Mouse (Mus musculus): ENCODE data around the gene Syn3.

The Syn3 gene

DNA sequence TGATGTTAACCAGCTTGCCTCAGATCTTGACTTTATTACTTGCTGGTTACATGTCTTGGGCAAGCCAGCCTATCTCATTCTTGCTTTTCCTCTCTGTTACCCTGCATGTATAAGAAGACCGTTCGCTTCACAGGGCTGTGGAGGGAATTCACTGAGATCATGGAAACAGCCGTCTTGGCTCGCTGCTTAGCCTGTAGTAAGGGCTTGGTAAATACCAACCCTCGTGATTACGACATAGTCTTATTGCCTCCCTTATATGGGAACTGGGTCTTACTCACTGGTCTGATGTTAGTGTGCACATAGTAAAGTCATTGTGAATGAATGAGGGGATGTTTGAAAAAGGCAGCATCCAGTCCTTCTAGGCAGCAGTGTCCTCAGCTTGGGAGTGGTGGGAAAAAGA, 188.2 kb downstream of the Syn3 start:
- DNase-seq (ENCODE audit: low spot score) = no peak

DNA sequence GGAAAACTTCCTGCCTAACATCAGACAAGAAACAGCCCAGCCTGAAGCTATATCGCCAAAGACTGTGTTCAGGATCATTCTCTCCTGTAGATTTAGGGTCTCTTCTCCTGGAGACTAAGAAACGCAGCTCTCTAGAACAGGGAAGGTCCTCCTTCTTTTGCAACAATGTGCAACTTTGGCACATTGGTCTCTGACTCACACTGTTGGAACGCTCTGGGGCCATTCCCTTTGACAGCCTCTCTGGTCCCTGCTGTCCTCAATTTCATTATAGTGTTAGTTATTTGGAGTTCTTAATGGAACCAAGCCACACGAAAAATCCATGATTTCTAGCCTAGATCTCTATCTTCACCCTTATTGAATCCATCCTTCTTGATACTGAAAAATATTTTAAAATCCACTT, 191.5 kb downstream of the Syn3 start:
- DNase-seq (ENCODE audit: low spot score) = no peak

DNA sequence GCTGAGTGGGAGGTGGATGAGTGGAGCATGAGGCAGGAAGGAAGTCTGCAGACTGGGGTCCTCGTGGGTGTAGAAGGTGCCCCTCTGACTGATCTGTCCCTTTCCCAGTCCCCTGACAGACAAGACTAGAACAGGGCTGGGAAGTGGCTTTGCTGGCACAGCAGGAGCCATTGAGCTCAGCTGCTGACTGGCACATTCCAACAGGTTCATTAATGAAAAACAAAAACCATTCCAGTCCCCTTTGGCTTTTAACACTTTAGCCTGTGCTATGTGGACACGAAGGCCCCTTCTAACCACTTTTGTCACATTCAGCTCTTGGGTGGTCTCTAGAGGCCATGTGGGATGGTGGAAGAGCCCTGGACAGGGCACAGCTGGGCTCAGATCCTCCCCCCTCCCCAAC, 194.1 kb downstream of the Syn3 start:
- no peak for DNase-seq (ENCODE audit: low spot score)

DNA sequence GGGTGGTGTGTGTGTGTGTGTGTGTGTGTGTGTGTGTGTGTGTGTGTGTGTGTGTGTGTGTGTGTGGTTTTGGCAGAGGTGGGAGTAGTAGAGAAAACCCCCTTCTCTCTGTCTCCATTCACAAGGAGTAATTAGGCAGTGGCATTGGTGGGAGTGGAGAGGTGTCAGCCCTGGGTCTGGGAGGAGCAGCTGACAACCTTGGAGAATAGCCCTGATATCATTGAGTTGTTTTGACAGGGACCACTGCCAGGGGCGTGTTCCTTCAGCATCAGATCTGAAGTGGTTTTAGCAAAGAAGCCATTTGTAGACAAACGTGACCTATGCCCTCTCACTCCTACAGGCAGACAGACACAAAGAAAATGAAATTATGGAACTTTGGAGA, 195.2 kb downstream of the Syn3 start:
- DNase-seq (ENCODE audit: low spot score) = no peak

DNA sequence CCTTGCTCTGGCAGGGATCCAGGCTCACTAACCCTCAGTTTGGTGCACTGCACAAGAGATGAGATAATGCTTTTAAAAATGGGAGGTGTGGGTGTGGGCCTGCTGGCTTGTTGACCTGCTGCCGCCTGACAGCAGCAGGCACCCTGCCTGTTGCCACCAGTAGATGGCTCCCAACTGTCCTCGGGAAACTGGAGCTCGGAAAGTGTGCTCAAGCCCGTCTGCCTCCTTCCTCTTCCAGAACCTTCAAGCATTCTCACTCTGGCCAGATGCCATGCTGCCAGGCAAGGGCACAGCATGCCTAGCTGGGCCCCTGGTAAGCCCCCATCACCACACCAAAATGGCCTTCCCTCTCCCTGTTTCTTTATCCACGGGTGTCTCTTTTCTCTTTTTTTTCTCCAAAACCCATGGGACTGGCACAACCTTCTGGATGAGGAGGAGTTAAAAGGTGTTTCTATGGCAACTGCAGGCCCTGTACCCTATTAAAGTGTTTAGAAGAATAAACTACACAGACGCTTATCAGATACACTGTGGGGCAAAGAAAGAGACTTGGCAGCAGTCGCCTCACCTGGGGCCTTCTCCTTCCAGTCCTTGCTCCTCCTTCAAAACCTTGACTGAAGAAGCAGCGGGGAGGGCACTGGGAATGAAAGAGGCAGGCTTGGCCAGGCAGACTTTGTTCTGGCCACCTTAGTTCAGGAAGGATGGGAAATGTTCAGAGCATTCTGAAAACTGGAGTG, 195.8 kb downstream of the Syn3 start:
- no peak for DNase-seq (ENCODE audit: low spot score)

DNA sequence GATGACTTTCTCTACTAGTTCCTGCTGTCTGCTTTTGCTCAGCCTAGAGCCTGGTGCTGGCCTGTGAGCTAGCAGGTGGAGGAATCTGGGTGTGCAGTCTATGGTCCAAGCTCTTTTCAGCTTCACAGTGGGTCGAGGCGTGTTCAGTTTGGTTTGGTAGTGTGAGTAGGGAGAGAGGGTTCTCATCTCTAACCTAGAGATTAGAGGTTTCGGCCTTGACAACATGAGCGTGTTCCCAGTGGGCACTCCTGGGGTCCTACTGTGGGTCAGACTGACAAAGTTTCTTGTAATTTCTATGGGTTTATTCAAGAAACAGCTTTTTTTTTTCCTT, 196.4 kb downstream of the Syn3 start:
- no peak for DNase-seq (ENCODE audit: low spot score)

DNA sequence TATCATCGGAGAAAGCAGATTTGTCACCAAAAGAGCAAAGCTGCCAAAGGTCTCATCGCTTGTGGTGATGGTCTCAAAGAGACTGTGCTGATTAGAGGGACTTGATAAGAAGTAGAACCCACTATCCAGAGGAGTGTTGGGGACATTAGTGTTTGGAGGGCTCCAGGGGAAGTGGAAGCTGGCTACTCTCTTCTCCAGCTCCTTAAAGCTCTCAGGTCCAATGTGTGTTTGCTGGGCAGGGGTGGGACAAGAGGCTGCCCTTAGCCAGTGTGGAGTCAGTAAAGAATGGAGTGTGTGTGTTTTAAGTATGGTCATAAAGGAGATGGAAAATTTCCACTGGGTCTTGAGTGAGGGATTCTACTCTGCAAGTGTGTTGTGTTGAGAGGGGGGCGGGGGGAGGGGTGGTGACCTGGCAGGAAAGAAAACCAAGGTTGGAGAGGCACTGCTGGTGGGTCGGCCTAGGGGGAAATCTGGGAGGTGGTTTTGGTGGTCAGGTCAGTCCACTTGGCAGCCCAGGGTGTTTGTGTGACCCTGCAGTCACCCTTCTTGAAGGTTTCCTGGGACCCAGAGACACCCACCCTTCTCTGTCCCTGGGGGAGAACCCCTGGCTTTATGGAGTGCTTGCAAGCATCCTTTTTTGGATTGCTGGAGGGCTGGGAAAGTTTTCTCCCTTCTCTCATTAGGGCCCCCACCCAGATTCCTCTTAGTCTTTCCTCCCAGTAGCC, 196.9 kb downstream of the Syn3 start:
- DNase-seq (ENCODE audit: low spot score) = no peak

DNA sequence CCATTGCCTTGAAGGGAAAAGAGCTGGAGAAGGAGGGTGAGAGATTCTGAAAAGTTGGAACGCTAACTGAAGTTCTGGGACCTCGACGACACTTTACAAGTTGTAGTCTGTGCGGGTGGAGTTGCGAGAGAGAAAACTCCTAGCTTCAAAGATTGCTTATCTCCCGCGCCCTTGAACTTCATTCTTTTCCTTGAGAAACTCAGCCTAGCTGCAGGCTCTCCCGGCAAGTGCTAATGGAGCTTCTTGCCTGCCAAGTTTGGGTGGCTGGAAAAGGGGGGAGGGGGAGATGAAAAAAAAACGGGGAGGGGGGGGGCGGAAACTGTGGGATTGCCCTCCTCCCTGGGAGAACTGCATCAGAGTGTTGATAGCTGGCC, 197.6 kb downstream of the Syn3 start:
- no peak for DNase-seq (ENCODE audit: low spot score)

DNA sequence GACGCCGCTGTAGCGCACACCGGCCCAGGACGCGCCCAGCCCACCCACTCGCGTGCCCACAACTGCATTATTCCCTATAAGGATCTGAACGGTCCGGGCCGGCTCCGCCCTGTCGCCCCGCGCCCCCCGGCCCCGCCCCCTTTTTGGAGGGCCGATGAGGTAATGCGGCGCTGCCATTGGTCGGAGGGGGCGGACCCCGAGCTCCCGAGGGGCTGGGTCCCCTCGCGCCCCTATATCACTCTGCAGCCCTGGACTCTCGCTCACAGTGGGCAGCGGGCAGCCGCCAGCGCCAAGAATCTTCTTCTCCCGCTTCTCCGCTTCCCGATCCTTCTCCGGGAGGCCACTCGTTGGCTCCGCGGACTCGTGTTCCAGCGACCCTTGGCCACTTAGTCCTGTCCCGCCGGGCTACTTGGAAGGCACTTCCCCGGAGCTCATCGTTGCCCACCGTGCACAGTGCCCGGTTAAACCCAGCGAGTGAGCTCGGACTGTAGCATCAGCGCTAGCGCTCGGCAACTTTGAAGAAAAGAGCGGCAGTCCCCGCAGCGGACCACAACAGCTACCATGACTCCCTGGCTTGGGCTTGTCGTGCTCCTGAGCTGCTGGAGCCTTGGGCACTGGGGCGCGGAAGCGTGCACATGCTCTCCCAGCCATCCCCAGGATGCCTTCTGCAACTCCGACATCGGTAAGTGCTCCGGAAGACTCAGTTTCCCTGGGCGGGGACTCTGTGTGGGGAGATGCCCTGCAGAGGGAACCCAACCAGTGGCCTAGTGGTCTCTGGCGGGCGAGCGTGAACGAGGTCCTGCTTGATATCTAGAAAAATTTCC, 198.2 kb downstream of the Syn3 start, which contains the start of gene Timp3:
Gene Timp3 (plus strand): TSS at position 80 of the 824 bp plus-strand sequence.
- DNase-seq (ENCODE audit: low spot score) = no peak

DNA sequence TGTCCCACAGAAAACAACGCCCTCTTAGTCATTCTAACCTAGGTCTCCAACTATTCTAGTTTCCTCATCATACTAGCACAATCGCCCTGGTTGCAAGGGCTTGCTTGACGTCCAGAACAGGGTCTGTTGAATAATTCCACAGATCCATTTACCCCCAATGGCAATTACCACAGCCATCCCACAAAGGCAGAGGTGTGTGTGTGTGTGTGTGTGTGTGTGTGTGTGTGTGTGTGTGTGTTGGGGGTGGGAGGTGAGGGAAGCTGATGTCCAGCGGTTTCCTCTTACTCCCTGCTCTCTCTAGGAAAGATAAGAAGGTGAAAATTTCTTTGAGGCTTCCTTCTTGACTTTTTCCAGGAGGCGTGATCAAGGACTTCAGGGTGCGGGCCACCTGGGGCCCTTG, 198.9 kb downstream of the Syn3 start:
- DNase-seq (ENCODE audit: low spot score) = no peak

DNA sequence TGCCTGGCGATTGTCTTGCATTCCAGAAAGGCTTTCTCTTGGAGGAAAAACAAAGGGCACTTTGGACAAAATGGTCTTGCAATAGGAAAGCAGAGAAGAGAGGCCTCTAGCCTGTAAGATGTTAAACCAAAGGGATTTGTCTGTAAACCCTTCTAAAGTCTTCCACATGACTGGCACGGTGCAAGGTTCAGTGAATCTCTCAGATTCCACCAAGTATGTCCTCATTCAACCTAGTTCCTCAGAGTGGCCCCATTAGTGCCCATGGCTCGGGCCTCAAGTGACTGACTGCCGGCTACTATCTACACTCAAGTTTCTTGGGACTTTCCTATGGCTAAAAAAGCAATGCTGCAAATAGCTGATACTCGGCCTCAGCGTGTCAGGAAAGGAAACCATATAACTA, 200.4 kb downstream of the Syn3 start:
- DNase-seq (ENCODE audit: low spot score) = no peak

DNA sequence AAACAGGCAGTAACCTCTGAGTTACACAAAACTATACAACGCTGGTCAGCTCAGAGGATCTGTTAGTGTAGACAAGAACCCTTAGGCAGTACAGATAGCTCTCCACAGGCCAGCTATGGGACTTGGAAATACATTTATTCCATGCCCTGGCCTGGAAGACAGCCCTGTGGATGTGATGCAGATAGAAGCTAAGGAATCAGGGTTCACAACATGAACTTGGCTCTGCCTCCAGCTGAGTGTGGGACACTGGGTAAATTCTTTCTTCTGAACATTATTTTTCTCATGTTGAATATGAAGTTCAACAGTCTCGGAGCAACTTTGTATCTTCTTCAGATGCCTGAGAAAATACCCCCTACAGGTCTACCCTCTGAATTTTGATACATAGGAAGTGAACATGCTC, 201.4 kb downstream of the Syn3 start:
- no peak for DNase-seq (ENCODE audit: low spot score)

DNA sequence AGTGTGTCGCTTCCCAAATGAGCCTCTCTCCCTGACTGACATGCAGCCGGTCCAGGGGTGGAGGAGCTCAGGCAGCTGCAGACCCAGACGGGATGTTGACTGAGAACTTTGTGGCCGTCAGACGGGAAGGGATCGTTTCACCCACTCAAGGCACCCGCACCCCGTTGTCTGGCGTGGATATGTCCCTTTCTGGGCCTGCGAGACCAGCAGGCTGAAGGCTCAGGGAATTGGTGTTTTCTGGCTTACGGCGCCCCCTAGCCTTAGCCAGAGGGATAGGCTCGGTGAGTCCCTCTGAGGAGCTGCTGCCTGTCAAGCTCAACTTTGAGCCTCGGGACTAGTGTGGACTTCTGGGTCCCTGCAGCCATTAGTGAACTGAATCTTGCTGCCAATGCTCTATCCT, 202.6 kb downstream of the Syn3 start:
- peak; percentile 2 for DNase-seq (ENCODE audit: low spot score)

DNA sequence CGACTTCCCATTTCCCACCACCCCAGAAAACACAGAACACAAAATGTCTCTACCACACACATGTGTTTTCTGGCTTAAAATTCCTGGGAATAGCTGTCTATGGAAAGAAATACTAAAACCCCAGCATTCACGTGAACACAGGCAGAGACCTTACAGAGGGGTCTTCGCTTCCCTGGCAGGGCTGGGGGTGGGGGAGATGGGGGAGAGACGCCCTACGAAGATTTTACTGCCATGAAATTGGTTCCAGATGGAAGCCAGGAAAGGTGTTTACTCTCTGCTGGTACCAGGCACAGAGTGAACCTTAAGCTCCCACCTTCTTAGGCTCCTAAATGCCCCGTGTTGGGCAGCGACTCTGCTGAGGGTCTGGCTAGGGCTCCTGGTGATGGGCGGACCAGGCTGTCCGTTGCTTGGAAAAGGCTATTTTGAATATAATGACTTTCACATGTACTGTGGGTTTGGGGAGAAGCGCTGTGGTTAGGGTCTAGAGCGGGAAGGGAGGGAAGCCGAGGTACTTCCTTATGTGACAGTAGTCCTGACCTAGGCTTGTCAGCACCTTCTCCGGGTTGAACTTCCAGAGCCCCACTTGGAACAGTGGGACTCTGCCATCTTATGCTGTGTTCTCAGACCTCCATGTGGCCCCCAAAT, 203.1 kb downstream of the Syn3 start:
- no peak for DNase-seq (ENCODE audit: low spot score)

DNA sequence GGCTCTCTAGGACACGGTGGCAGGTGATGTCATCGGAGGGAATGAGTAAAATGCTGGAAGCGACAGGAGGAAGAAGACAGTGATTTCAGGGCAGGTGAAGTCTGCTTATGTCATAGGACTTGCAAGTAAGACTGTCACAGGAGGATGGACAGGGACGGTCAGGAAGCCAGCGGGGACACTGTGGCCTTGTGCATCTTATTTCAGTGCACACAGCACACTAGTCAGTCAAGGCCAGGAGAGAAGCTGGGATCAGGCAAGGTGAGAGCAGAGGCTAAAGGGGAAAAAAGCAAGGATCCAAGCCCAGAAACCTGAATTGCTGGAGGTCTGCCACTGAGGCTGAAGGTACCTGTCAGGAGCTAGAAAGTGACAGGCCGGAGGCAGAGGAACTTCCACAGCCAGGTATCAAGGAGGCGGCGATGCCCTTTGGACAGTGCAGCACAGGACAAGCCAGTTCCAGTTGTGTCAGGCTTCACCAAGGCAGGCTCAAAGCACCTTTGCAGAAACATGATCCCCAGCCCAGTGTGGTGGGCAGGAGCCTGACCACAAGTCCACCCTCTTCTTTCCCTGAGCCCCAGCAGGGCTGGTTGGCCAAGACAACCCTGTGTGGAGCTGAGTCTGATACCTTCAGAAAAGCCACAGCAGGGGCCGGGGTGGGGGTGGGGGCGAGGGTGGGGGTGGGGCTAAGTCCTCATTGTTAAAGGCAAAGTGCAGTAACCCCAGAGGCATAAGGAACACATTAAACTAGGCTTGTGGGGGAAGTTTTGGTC, 203.9 kb downstream of the Syn3 start:
- DNase-seq (ENCODE audit: low spot score) = no peak

DNA sequence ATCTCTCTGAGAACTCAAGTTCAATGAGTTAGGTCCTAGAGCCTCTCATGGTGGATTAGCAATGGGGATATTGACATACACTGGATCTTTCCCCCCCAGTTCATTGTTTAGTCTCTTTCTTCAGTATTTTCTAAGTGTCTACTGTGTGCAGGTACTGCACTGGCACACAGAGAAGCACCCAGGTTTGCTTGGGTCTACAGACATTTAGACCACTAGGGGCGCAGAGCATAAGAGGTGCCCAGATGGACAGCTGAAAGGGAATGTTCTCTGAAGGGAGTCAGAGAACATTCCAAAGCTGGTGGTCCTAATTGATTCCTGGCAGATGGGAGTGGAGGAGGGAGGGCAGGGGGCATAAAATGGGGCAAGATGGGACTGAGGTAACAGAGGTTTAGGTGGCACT, 204.8 kb downstream of the Syn3 start:
- no peak for DNase-seq (ENCODE audit: low spot score)

DNA sequence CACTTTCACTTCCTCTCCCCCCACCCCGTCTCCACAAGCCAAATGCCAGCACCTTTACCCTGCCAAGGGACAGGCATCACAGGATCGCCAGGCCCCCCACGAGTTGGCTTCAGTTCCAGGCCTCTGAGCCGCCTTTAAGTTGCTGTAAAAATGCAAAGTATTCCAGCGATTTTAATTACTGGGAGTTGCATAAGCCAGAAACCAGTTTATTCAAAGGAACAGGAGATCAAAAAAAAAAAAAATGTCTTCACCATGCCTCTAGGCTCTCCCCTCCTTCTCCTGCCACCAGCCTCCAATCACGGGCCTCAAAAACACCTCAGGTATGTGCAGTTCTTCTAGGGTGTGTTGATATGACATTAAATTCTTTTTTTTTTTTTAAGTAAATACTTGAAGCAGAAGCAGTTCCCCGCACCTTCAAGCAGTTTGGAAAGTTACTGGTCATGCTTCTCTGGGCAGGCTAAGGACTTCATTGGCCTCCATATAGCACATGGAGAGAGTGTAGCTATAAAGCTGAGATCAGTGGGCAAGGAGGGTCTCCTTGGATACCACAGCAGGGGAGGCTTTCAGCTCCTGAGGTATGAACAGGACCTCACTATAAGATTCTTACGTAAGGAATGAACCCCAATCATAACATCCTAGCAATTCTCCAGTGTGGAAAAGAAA, 208.5 kb downstream of the Syn3 start:
- DNase-seq (ENCODE audit: low spot score) = no peak

DNA sequence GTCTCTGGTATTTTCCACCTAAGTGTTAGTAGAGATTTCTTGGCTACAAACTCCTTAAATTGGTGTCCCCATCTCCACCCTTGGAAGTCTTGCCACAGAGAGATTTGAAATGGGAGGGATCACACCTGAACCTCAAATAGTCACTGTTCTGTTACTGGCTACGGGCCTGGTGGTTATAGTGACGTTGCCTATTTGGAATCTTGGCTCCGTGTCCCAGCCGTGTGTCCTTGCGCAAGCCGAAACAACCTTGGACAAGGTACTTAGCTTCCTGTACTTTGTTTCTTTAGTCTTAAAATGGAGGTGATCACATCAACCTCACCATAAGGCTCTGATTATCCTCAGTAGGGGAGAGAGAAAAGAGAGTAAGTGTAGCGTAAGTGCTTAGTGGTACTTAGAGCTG, 212.2 kb downstream of the Syn3 start:
- DNase-seq (ENCODE audit: low spot score) = no peak

DNA sequence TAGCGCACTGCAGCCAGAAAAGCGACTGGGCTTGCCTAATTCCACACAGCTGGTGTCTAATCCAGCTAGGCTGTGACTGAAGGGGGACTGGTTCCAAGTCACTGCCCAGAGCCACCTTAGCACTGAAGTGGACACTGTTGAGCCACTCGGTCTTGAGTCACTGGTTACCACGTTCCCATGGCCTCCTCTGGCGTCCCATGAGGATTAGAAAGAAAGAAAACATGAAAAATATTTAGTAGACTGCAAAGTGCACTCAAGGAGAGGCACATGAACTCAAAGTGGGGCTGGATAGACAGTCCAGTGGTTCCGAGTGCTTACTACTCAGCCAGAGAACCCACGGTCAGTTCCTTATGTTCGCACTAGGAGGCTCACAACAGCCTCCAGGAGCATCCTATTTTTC, 217.5 kb downstream of the Syn3 start:
- DNase-seq (ENCODE audit: low spot score) = no peak

DNA sequence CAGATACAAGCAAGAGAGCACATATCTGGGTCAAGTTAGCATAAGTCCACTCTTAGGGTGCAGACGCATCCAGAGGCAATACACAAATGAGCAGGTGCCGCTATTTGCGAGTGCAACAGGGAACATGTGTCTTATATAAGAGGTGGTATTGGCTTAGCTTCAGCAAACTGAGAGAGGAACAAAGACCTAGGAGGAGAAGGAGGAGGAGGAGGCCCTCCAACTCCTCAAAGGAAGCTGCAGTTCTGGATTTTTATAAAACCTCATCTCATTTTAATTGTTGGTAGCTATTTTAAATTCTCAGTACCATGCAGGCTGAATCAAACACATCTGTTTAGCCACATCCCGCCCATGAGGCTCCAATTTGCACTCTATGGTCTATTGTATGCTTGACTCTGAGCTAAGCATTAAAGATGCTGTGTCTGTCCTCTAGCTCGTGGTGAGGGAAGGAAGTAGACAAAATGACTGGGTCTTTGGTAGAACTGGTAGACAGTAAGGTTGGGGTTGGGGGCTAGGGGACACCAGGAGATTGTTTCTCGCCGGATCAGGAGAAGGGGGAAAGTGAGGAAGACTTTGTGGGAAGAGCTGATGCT, 219.0 kb downstream of the Syn3 start:
- no peak for DNase-seq (ENCODE audit: low spot score)

DNA sequence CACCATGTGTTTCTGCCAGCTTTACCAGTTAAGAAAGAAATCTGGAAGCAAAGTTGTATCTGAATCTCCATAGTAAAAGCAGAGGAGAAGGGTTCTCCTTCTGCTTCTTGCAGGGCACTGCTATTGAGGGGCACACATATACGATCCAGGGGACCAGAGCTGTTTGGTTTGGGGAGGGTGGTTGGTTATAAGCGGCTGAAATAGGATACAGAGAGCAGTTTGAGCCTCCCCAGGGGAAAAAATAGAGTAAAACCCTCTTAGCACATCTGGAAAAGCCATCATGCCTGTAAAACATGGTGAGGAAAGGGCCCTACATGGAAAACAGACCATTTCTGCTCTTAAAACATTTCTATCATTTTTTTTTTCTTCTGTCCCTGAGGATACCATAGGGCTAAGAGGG, 220.2 kb downstream of the Syn3 start:
- no peak for DNase-seq (ENCODE audit: low spot score)
